Mouse (Mus musculus): ENCODE measurements around the gene Aldob.
"Not testable (repeated sequence)": the region's sequence is repeated elsewhere in the genome, so short reads cannot be mapped to it uniquely, and the experiment has no call there.

The Aldob gene

DNA sequence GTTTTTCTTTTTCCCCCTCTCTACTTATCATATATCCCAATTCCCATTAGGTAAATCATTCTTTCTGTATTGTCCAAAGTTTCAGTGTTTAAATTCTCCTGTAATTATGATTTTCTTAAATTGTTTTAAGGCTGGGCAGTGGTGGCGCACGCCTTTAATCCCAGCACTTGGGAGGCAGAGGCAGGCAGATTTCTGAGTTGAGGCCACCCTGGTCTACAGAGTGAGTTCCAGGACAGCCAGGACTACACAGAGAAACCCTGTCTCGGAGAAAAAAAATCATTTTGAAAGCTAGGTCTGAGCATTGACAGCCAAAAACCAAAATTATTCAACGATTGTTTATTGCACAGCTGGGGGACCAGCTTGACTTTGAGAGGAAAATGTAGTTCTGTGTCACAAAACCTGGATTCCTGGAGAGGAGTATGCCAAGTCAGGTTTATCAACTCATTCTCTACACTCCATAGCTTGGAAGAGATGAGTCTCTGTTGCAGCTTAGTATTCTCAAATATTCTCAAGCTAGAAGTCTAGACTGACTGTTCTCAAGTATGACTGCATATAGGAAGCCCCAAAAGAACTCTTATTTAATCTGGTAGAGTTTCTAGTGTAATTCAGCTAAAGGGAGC is 13.6 kb downstream of the Aldob start:
- no peak for DNase-seq (ENCODE audit: low spot score in 2 of 2)

DNA sequence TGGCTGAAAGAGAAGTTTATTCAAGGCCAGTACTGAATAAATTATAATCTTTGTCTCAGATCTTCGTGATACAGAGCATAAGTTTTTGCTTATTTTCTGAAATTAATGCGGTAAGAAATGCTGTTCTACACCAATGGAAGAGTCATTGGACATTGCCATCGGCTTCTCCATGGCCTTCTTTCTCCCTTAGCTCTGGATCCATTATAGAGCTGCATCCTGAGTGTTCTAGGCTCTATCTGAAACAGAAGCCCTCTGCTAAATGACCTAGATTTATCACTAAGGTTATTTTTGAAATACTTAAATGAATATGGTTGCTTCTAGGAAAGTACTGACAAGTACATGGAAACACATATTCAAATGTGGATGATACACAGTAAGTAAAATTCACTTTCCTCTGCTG is 14.3 kb downstream of the Aldob start:
- DNase-seq (ENCODE audit: low spot score in 2 of 2): no peak

DNA sequence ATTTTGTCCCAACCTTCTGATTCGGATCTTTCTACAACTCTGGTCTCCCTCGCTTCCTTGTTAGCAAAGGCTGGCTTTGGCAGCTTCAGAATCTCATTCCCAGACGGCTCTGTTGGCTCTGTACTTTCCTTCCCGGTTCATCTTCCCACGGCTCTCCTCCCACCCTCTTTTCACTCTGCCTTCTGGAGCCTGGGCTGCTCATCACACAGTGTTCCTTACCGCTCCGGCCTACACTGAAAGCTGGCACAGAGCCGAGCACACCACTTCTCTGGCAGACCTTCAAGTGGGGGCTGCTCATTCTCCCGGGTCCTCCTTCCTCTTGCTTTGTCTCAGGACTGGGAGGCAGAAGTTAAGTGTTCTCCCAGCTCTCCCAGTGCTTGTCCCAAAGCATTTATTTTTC is 26.8 kb downstream of the Aldob start:
- peak; percentile 56 to 68 for DNase-seq (ENCODE audit: low spot score in 2 of 2)

DNA sequence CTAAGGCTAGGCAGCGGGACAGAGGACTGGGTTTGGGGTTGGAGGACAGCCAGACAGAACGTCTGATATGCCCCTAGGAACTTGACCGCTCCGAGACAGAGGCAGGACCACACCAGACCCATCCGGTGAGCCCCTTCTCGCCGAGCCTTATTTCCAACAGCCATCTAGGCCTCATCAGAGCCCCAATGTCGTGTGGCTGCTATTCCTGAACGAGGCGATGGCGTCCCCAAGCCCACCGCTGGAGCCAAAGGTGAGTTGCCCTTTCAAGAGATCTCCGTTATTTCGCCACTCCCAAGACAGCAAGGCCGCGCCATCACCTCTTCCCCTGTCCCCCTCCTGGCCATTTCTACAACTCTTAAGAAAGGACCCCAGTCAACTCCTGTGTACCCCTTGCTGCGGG is 28.0 kb downstream of the Aldob start:
- DNase-seq (ENCODE audit: low spot score in 2 of 2): no peak

DNA sequence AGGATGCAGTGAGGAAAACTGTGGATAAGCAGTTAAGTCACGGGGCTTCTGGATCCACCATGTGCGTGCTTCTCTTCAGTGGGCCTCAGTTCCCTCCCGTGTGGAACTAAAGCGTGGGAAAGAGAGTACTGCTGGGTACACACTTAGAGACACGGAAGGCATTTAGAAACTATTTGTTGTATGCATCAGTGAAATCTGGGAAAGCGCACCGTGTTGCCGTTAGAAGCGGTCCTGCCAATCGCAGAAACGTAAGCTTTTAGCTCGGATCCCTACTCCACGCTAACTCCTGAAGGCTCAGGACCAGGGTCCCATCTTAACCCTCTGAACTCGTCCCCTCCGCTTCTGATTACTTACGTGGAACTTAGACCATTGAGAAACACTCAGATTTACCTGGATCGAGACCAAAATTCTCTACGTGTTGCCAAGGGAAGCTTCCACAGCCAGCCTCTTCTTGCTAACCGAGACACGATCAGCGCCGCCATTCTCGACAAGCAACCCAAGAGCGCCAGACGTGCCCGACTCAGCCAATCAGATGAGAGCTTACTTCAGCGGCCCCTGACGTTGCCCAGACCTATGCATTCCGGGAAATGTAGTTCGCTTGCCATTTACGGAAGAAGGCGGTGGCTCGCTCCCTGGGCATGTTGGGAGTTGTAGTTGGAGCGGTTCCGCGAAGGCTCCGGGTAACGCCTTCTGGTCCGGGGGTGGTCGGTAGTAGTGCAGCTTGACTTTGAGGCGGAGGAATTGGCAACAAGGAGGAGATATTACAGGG is 28.6 kb downstream of the Aldob start, which contains the start of the genes Mrpl50 and Zfp189:
TSS of gene Mrpl50 (minus strand) at position 522 of the 769 bp plus-strand sequence.
TSS of gene Zfp189 (plus strand) at position 605 of the 769 bp plus-strand sequence.
- DNase-seq (ENCODE audit: low spot score in 2 of 2): peak; percentile 95 to 96

DNA sequence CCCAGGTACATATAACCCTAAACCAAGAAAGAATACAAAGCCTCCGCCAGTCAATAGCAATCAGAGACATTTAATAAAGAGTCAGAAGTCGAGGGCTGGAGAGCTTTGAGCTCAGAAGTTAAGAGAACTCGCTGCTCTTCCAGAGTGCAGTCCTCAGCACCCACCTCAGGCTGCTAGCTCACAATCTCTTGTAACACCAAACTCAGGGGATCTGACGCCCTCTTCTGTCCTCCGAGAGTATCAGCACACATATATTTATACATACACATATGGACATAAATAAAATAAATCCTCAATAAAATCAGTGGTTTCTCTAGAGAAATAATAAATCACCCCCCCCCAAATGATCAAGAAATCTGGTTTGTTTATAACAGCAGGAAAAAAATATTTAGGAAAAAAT is 29.9 kb downstream of the Aldob start:
- no peak for DNase-seq (ENCODE audit: low spot score in 2 of 2)

DNA sequence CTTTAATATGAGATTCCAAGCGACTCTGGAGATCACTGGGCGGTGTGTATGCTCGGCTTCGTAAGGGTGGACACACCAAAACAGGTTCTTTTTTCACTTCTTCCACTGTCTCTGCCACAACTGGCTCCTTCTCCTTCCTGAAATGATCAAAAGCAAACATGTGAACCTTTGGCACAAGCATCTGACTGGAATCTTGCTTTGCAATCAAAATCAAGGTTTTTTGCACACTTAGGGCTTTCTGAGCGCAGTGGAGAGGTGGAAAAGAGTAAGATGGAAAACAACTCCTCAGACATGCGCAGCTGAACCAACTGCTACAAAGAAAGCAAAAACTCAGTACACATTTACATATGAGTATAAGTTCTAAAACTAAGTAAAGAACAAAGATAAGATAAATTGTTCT is 34.9 kb downstream of the Aldob start:
- DNase-seq (ENCODE audit: low spot score in 2 of 2): no peak

DNA sequence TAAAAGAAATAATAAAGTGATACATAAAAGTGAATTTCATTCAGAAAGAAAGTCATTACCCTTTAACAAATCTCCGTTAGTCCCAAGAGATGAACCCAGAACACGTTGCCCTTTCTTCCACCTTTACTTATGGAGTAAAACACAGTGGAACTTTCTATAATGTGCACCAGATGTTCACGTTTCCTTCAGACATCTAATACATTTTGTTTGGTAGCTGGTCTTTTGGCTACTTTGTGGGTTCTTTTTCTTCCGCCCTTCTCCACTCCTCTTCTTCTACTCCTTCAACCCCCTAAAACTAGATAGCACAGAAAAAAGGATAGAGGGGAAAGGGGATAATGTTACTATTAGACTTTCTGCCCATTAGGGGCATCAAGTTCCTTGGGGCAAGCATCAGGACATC is 36.7 kb downstream of the Aldob start:
- no peak for DNase-seq (ENCODE audit: low spot score in 2 of 2)

DNA sequence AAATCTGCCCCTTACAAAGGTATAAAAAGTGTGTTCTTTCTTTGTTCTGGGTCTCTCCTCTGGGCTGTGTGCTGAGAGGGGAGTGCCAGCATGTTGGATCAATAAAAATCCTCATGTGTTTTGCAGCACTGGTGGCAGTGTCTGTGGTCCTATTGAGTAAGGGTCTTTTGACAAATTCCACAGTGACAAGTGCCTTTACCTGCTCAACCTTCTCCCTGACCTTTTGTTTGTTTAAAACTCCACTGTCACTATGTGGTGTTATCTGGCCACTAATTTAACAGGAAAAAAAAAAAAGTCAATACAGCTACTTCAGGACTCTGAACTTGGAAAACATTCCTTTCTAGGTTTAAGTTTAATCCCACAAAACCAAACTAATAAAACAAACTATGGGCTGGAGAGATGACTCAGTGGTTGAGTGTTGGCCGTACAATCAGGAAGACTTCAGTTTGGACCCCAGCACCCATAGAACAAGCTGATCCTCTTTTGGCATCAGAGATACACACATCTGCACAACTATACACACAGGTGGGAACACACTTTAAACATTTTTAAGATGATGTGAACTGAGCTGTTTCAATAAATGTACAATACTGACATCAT is 39.0 kb downstream of the Aldob start:
- DNase-seq (ENCODE audit: low spot score in 2 of 2): not testable (repeated sequence)

DNA sequence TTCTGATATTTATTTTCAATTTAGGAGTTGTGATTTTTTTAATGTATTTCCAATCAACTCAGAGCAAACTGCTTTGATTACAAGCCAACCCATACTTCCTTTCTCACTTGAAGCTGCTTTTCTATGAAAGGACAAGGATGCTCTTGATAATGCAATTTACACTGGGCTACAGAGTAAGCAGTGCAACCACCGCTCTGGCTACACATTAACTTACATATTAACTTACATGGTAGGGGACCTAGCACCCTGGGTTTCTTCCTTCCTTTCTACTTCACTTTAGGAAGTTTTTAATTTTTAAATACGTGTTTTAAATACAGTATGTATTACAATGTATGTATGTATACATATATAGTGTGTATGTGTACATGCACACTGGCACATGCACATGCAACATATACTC is 40.2 kb downstream of the Aldob start:
- DNase-seq (ENCODE audit: low spot score in 2 of 2): no peak

DNA sequence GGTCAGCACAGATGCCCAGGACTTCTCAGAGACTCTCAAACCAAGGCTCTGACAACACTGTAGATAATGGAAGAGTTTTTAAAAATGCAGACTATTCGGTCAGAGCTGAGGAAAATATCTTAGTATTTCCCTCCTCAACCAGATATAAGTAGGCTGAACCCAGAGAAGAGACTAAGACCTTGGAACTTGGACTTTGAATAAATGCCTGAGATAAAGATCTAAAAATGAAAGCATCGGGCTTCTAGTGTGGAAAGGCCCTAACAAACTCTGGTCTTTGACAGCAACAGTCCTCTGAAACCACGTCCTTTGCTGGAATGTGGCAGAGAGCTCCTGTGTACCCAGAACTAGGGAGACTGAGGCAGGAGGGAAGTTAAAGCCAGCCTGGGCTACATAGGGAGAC is 43.0 kb downstream of the Aldob start, which contains the start of gene Baat:
TSS of gene Baat (minus strand) at position 172 of the 400 bp plus-strand sequence.
- no peak for DNase-seq (ENCODE audit: low spot score in 2 of 2)

DNA sequence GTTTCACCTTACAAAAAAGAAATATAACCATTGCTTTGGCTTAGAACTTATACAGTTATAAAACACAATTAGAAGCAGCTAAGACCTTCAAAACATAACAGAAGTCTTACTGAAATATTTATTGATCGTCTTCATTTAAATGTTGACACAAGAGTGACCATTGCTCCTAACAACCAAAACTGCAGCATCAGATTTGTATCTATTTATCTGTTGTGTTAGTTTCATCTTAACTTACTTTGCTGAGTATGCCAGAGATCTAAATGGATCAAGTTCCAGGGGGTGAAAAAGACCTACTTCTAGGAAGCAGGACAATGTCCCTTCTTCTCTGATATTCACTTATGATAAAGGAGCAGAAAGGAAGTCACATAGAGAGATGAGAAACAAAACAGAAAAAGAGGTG is 45.8 kb downstream of the Aldob start:
- no peak for DNase-seq (ENCODE audit: low spot score in 2 of 2)
